Comparison of ENCODE assay signal across 17 mouse cellular contexts in the genomic region with DNA sequence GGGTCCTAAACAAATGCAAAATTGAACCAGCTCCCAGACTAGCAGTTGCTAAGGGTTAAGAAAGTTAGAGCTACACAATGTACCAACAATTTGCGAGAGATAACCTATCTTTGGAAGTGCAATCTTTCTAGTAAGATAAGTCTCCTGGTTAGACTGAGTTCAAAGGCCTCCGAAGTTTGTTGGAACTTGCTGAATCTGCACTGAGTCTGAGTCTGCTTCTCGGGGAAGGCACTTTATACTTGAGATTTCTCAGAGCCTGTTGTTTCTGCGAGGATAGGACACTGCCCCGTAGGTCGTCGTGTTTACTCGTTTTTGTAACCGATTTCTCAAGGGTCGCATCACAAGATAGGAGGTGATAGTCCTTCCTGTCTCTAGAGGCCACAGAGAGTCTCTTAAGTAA. TPM values are rescaled to one million over a fixed set of nuclear protein-coding genes. Genes with fewer than 3 reads are reported as not detected.
"Had no signal": no experiment of that assay in that cellular context is flagged by ENCODE, and none has a peak within 500 bp of the region (broad histone marks: within the 10 kb centered on the region; RNA-seq: fewer than 3 reads in every experiment).

No protein-coding gene starts in this region.

- H3K36me3 ChIP-seq: limb, embryonic 12.5 days; liver, embryonic 15.5 days; midbrain, embryonic 10.5 days; neural tube, embryonic 12.5 days had no signal

- H3K4me2 ChIP-seq: limb, embryonic 12.5 days; liver, embryonic 15.5 days; neural tube, embryonic 12.5 days had no signal

- H3K9me3 ChIP-seq: limb, embryonic 12.5 days; liver, embryonic 15.5 days; midbrain, embryonic 10.5 days; neural tube, embryonic 12.5 days had no signal

- H3K27ac ChIP-seq: kidney, postnatal 0 days; layer of hippocampus, adult 2 months; limb, embryonic 12.5 days; liver, embryonic 15.5 days; midbrain, embryonic 10.5 days; neural tube, embryonic 12.5 days had no signal

- H3K4me1 ChIP-seq: limb, embryonic 12.5 days; neural tube, embryonic 12.5 days had no signal

- DNase-seq: kidney, postnatal 4 days; liver; lung, adult 2 months; lung, postnatal 36 days; midbrain, embryonic 14.5 days; retina, postnatal 1 day; right cerebral cortex, postnatal 4 days; thymus, postnatal 36 days had no signal

- H3K9ac ChIP-seq: limb, embryonic 12.5 days; liver, embryonic 15.5 days; neural tube, embryonic 12.5 days had no signal

- H3K4me3 ChIP-seq: layer of hippocampus, adult 2 months; limb, embryonic 12.5 days; liver, embryonic 15.5 days; midbrain, embryonic 10.5 days; neural tube, embryonic 12.5 days had no signal

- H3K27me3 ChIP-seq: limb, embryonic 12.5 days; liver, embryonic 15.5 days; neural tube, embryonic 12.5 days had no signal

- ATAC-seq: lung, postnatal 0 days had no signal

RNA-seq across cellular contexts. Expression of a gene that starts 6.6 kb away (rescaled TPM):
- total RNA-seq: layer of hippocampus, adult 2 months; left cerebral cortex, postnatal 36 days had no signal
- polyA plus RNA-seq: limb, embryonic 12.5 days; midbrain, embryonic 14.5 days; thymus, postnatal 0 days had no signal
